Mouse (Mus musculus): ENCODE data around the gene Tbc1d1. TPM values are rescaled to one million over a fixed set of nuclear protein-coding genes. Genes with fewer than 3 reads are reported as not detected.
A peak's percentile ranks its signal among the peaks of the same experiment; 100 is the strongest.

Tbc1d1 gene
- polyA plus RNA-seq, 1 experiment from 2014 or later: 36.3 TPM

- peaks cover 37% of the 10 kb centered on the region for H3K4me1 ChIP-seq
- H3K27ac ChIP-seq: no peak overlapping the region
- WGBS: 93% methylated on average over 13 of the region's 13 CpGs
- no peak for ATAC-seq (replicated peaks; ENCODE audit: low FRiP score)
- no peak overlapping the region for H3K4me3 ChIP-seq (replicated peaks)
- H3K9me3 ChIP-seq (replicated peaks): no peaks in the 10 kb centered on the region
- no peak overlapping the region for H3K9ac ChIP-seq
- H3K27me3 ChIP-seq: no peaks in the 10 kb centered on the region
- peaks cover 52% of the 10 kb centered on the region for H3K36me3 ChIP-seq
- H3K4me2 ChIP-seq: no peak overlapping the region
These were observed 129.7 kb downstream of the Tbc1d1 start for GRCm38 (mm10) chr5:64285851-64286250.

- WGBS: 43% methylated on average over 8 of the region's 8 CpGs
- ATAC-seq (replicated peaks; ENCODE audit: low FRiP score): peak; percentile 89
- Histone ChIP-seq H3K27me3 (no peaks in the 10 kb centered on the region), H3K27ac (peak overlapping the region; percentile 78), H3K9ac (no peak overlapping the region), H3K4me2 (no peak overlapping the region), H3K9me3 (replicated peaks) (no peaks in the 10 kb centered on the region), H3K36me3 (peaks cover 40% of the 10 kb centered on the region), H3K4me3 (replicated peaks) (no peak overlapping the region), H3K4me1 (peaks cover 37% of the 10 kb centered on the region)
These were observed 131.2 kb downstream of the Tbc1d1 start for GRCm38 (mm10) chr5:64287287-64287686.

GRCm38 (mm10) chr5:64288031-64288928 lies 132.2 kb downstream of the Tbc1d1 start:
- H3K4me2 ChIP-seq: no peak overlapping the region
- WGBS: 82% methylated on average over 14 of the region's 14 CpGs
- H3K9ac ChIP-seq: no peak overlapping the region

GRCm38 (mm10) chr5:64289202-64290060 lies 133.3 kb downstream of the Tbc1d1 start:
- Histone ChIP-seq H3K27ac (peak overlapping the region; percentile 54), H3K27me3 (no peaks in the 10 kb centered on the region), H3K4me2 (no peak overlapping the region), H3K4me1 (peaks cover 37% of the 10 kb centered on the region), H3K4me3 (replicated peaks) (no peak overlapping the region), H3K9me3 (replicated peaks) (no peaks in the 10 kb centered on the region), H3K9ac (no peak overlapping the region), H3K36me3 (peaks cover 28% of the 10 kb centered on the region)
- ATAC-seq (replicated peaks; ENCODE audit: low FRiP score): peak; percentile 37
- 55% methylated on average over 5 of the region's 5 CpGs for WGBS

More at GRCm38 (mm10) chr5:64288031-64288928, 132.2 kb downstream of the Tbc1d1 start:
- Histone ChIP-seq H3K4me3 (replicated peaks) (no peak overlapping the region), H3K36me3 (peaks cover 30% of the 10 kb centered on the region), H3K9me3 (replicated peaks) (no peaks in the 10 kb centered on the region), H3K27me3 (no peaks in the 10 kb centered on the region), H3K27ac (peak overlapping the region; percentile 78), H3K4me1 (peaks cover 37% of the 10 kb centered on the region)
- ATAC-seq (replicated peaks; ENCODE audit: low FRiP score): no peak

- Histone ChIP-seq H3K9me3 (replicated peaks) (no peaks in the 10 kb centered on the region), H3K4me2 (no peak overlapping the region), H3K4me1 (peaks cover 37% of the 10 kb centered on the region), H3K27me3 (no peaks in the 10 kb centered on the region), H3K9ac (no peak overlapping the region), H3K4me3 (replicated peaks) (no peak overlapping the region), H3K27ac (peak overlapping the region; percentile 54), H3K36me3 (peaks cover 28% of the 10 kb centered on the region)
- ATAC-seq (replicated peaks; ENCODE audit: low FRiP score): no peak
- 28% methylated on average over 4 of the region's 4 CpGs for WGBS
These were observed 133.9 kb downstream of the Tbc1d1 start for GRCm38 (mm10) chr5:64290061-64290345.

GRCm38 (mm10) chr5:64291657-64292056 lies 135.6 kb downstream of the Tbc1d1 start:
- H3K4me1 ChIP-seq: peaks cover 37% of the 10 kb centered on the region
- ATAC-seq (replicated peaks; ENCODE audit: low FRiP score): no peak
- peaks cover 19% of the 10 kb centered on the region for H3K36me3 ChIP-seq
- WGBS: 81% methylated on average over 5 of the region's 5 CpGs
- H3K27me3 ChIP-seq: no peaks in the 10 kb centered on the region
- no peak overlapping the region for H3K4me3 ChIP-seq (replicated peaks)
- H3K9ac ChIP-seq: no peak overlapping the region
- no peaks in the 10 kb centered on the region for H3K9me3 ChIP-seq (replicated peaks)
- no peak overlapping the region for H3K4me2 ChIP-seq
- H3K27ac ChIP-seq: 0 out of 2 replicates have a peak overlapping the region, but pooled peaks have one; percentile 22

GRCm38 (mm10) chr5:64295621-64296020 lies 139.5 kb downstream of the Tbc1d1 start:
- ATAC-seq (replicated peaks; ENCODE audit: low FRiP score): no peak
- no peak overlapping the region for H3K4me2 ChIP-seq

GRCm38 (mm10) chr5:64296328-64296727 lies 140.2 kb downstream of the Tbc1d1 start:
- Histone ChIP-seq H3K9me3 (replicated peaks) (no peaks in the 10 kb centered on the region), H3K36me3 (peaks cover 10% of the 10 kb centered on the region), H3K9ac (no peak overlapping the region), H3K27ac (peak overlapping the region; percentile 63), H3K4me3 (replicated peaks) (no peak overlapping the region), H3K27me3 (no peaks in the 10 kb centered on the region), H3K4me1 (peaks cover 45% of the 10 kb centered on the region), H3K4me2 (no peak overlapping the region)
- ATAC-seq (replicated peaks; ENCODE audit: low FRiP score): 0 out of 2 replicates have a peak, but pooled peaks have one; percentile 7
- 54% methylated on average over 7 of the region's 7 CpGs for WGBS

More at GRCm38 (mm10) chr5:64295621-64296020, 139.5 kb downstream of the Tbc1d1 start:
- Histone ChIP-seq H3K9me3 (replicated peaks) (no peaks in the 10 kb centered on the region), H3K36me3 (peaks cover 8% of the 10 kb centered on the region), H3K9ac (no peak overlapping the region), H3K4me3 (replicated peaks) (no peak overlapping the region), H3K27ac (no peak overlapping the region), H3K27me3 (no peaks in the 10 kb centered on the region), H3K4me1 (peaks cover 38% of the 10 kb centered on the region)

GRCm38 (mm10) chr5:64297100-64297499 lies 141.0 kb downstream of the Tbc1d1 start:
- peak overlapping the region; percentile 63; the same call in 1 of the 2 replicates for H3K27ac ChIP-seq
- peaks cover 11% of the 10 kb centered on the region for H3K36me3 ChIP-seq
- H3K4me3 ChIP-seq (replicated peaks): no peak overlapping the region
- no peaks in the 10 kb centered on the region for H3K27me3 ChIP-seq
- H3K4me2 ChIP-seq: no peak overlapping the region
- 79% methylated on average over 4 of the region's 4 CpGs for WGBS
- H3K9ac ChIP-seq: no peak overlapping the region
- peaks cover 46% of the 10 kb centered on the region for H3K4me1 ChIP-seq
- H3K9me3 ChIP-seq (replicated peaks): no peaks in the 10 kb centered on the region
- ATAC-seq (replicated peaks; ENCODE audit: low FRiP score): no peak

GRCm38 (mm10) chr5:64298331-64299036 lies 142.4 kb downstream of the Tbc1d1 start:
- H3K36me3 ChIP-seq: peaks cover 18% of the 10 kb centered on the region
- H3K4me1 ChIP-seq: peaks cover 46% of the 10 kb centered on the region
- no peaks in the 10 kb centered on the region for H3K27me3 ChIP-seq
- 32% methylated on average over 20 of the region's 20 CpGs for WGBS
- no peak overlapping the region for H3K4me3 ChIP-seq (replicated peaks)
- H3K27ac ChIP-seq: peak overlapping the region; percentile 63
- no peaks in the 10 kb centered on the region for H3K9me3 ChIP-seq (replicated peaks)
- no peak overlapping the region for H3K9ac ChIP-seq
- ATAC-seq (replicated peaks; ENCODE audit: low FRiP score): peak; percentile 76
- H3K4me2 ChIP-seq: peak overlapping the region; percentile 15

- peaks cover 46% of the 10 kb centered on the region for H3K4me1 ChIP-seq
- peaks cover 17% of the 10 kb centered on the region for H3K36me3 ChIP-seq
- peak overlapping the region; percentile 63 for H3K27ac ChIP-seq
- no peak overlapping the region for H3K4me2 ChIP-seq
- H3K9ac ChIP-seq: no peak overlapping the region
- ATAC-seq (replicated peaks; ENCODE audit: low FRiP score): no peak
- H3K4me3 ChIP-seq (replicated peaks): no peak overlapping the region
- H3K27me3 ChIP-seq: no peaks in the 10 kb centered on the region
- H3K9me3 ChIP-seq (replicated peaks): no peaks in the 10 kb centered on the region
- WGBS: 66% methylated on average over 7 of the region's 7 CpGs
These were observed 143.6 kb downstream of the Tbc1d1 start for GRCm38 (mm10) chr5:64299508-64300324.
